Mouse (Mus musculus) heart, postnatal 0 days (tissue): ENCODE measurements at regions not wholly inside any gene's neighbourhood (a gene's known extent, or its start where the extent isn't known, plus 50 kb on each side); places are given as distances from the start of the nearest gene placed in this dataset.

Source experiments
- CTCF ChIP-seq: IDR thresholded peaks from 2 replicates; pipeline ENCODE4 v1.5.1; 2016; ENCODE audit warnings: antibody characterized with exemption, control low read depth, low read depth
- EP300 ChIP-seq: IDR thresholded peaks from 2 replicates; pipeline ENCODE4 v1.6.1; 2016; ENCODE audit warnings: antibody characterized with exemption, low read depth

DNA sequence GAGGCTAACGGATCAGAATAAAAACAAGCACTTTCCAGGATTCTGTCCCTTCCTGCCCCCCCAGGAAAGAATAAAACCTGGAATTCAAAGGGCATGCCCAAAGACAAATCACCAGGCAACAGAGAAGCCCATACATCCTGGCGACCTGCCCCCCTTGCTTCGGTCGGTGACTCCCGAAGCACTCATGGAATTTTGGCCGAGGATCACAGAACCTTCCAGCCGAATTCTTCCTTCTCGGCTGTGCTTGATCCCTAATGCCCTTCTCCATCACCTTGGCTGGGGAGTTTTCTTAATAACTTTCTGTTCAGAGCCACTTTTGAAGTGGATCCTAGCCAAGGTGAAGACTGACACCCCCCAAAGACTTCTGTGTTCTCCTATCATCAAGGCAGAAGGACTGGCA, 99.9 kb downstream of the Kdr start:
- no peak for TF ChIP-seq CTCF
- no peak for TF ChIP-seq EP300
